Mouse (Mus musculus) left cerebral cortex, adult 9 months (tissue): ENCODE measurements around the gene Slc25a22.

Experiments used
- DNase-seq, 2 experiments: peaks; one replicate each; pipeline ENCODE4 v3.0.0; 2022; ENCODE audit warnings: low spot score in 2 of 2

The Slc25a22 gene

GRCm38 (mm10) chr7:141435129-141435855 lies 2.4 kb downstream of the Slc25a22 start:
- DNase-seq = peak in 1 of 2 experiments; percentile 51

GRCm38 (mm10) chr7:141434464-141434863 lies 3.2 kb downstream of the Slc25a22 start:
- DNase-seq = peak in 1 of 2 experiments; percentile 66

- no peak for DNase-seq
Measured at GRCm38 (mm10) chr7:141433517-141434400, 3.9 kb downstream of the Slc25a22 start.

GRCm38 (mm10) chr7:141432741-141433516 lies 4.8 kb downstream of the Slc25a22 start:
- DNase-seq = no peak

- DNase-seq = no peak
Measured at GRCm38 (mm10) chr7:141432186-141432611, 5.5 kb downstream of the Slc25a22 start.

- no peak for DNase-seq
Measured at GRCm38 (mm10) chr7:141431434-141432185, 6.1 kb downstream of the Slc25a22 start.

- DNase-seq = no peak
Measured at GRCm38 (mm10) chr7:141430585-141431240, 7.0 kb downstream of the Slc25a22 start.

- no peak for DNase-seq
Measured at GRCm38 (mm10) chr7:141429840-141430584, 7.7 kb downstream of the Slc25a22 start.

GRCm38 (mm10) chr7:141429310-141429709 lies 8.4 kb downstream of the Slc25a22 start, which contains the start of gene Cend1:
Cend1 (minus strand) TSS chr7:141429491.
- peak; percentile 91 to 93 for DNase-seq

GRCm38 (mm10) chr7:141428701-141429100 lies 9.0 kb downstream of the Slc25a22 start:
- no peak for DNase-seq

GRCm38 (mm10) chr7:141426948-141427730 lies 10.6 kb downstream of the Slc25a22 start:
- DNase-seq = no peak

- no peak for DNase-seq
Measured at GRCm38 (mm10) chr7:141423811-141424210, 13.9 kb downstream of the Slc25a22 start.

GRCm38 (mm10) chr7:141420030-141420702 lies 17.5 kb downstream of the Slc25a22 start:
- no peak for DNase-seq

- DNase-seq = peak in 1 of 2 experiments; percentile 27
Measured at GRCm38 (mm10) chr7:141418970-141419369, 18.7 kb downstream of the Slc25a22 start.

GRCm38 (mm10) chr7:141417731-141418681 lies 19.7 kb downstream of the Slc25a22 start:
- DNase-seq = no peak

- no peak for DNase-seq
Measured at GRCm38 (mm10) chr7:141416144-141416841, 21.4 kb downstream of the Slc25a22 start.
